Mouse (Mus musculus) forebrain, embryonic 11.5 days (tissue): ENCODE data around the gene Mthfd1l. TPM values are rescaled to one million over a fixed set of nuclear protein-coding genes. Genes with fewer than 3 reads are reported as not detected.
"Not testable (repeated sequence)": the region's sequence is repeated elsewhere in the genome, so short reads cannot be mapped to it uniquely, and the experiment has no call there.

Experiments used
- ATAC-seq: fragments of 200-750 bp; cut with Nextera tagmentation; replicated peaks from 2 replicates; pipeline ENCODE4 v1.8.0; 2017; ENCODE audit warnings: moderate TSS enrichment; ENCODE audit not compliant: low FRiP score
- DNase-seq: peaks from one replicate; pipeline ENCODE4 v3.0.0-alpha.2; 2017; ENCODE audit warnings: low spot score
- H3K27ac ChIP-seq: fragments of 300-500 bp; sonication (generic); 2 replicates; pipeline ENCODE4 v1.5.1; 2014; ENCODE audit warnings: low read depth, low read length
- H3K27me3 ChIP-seq: fragments of 300-500 bp; sonication (generic); 2 replicates; pipeline ENCODE4 v1.6.1; 2014; ENCODE audit warnings: mild to moderate bottlenecking, low read length, mixed read lengths; ENCODE audit not compliant: control insufficient read depth, insufficient read depth
- H3K36me3 ChIP-seq: fragments of 300-500 bp; sonication (generic); 2 replicates; pipeline ENCODE4 v1.6.1; 2014; ENCODE audit warnings: mild to moderate bottlenecking, low read length, moderate library complexity, mixed read lengths; ENCODE audit not compliant: control insufficient read depth, insufficient read depth
- H3K4me1 ChIP-seq: fragments of 300-500 bp; sonication (generic); replicated peaks from 2 replicates; pipeline ENCODE4 v1.6.1; 2014; ENCODE audit warnings: low read length, mixed read lengths; ENCODE audit not compliant: control insufficient read depth, insufficient read depth
- H3K4me2 ChIP-seq: fragments of 300-500 bp; sonication (generic); 2 replicates; pipeline ENCODE4 v1.6.1; 2014; ENCODE audit warnings: low read depth, mild to moderate bottlenecking, low read length, moderate library complexity, mixed read lengths; ENCODE audit not compliant: severe bottlenecking
- H3K4me3 ChIP-seq: fragments of 300-500 bp; sonication (generic); 2 replicates; pipeline ENCODE4 v1.5.1; 2014; ENCODE audit warnings: low read depth, low read length
- H3K9ac ChIP-seq: fragments of 300-500 bp; sonication (generic); 2 replicates; pipeline ENCODE4 v1.6.1; 2014; ENCODE audit warnings: low read length
- H3K9me3 ChIP-seq: fragments of 300-500 bp; sonication (generic); 2 replicates; pipeline ENCODE4 v1.6.1; 2016; ENCODE audit warnings: low read length, mixed read lengths; ENCODE audit not compliant: control insufficient read depth
- WGBS: fragments of 180-500 bp; shearing (Covaris S2); extraction: QIAGEN DNeasy Blood & Tissue Kit; methylation state at CpG from one replicate; pipeline ENCODE4 v1.1.7; 2014; 5-methylcytosine and 5-hydroxymethylcytosine counted together
- polyA plus RNA-seq: library from polyadenylated mRNA; unstranded; fragments of >200 nt; fragmentation: Nextera tagmentation; extraction: Ambion mirVana; gene quantifications from 2 replicates; pipeline ENCODE4 v1.2.1, GENCODE M21; 2014

Mthfd1l gene
- polyA plus RNA-seq, 1 experiment from 2014 or later: 16.6 TPM

DNA sequence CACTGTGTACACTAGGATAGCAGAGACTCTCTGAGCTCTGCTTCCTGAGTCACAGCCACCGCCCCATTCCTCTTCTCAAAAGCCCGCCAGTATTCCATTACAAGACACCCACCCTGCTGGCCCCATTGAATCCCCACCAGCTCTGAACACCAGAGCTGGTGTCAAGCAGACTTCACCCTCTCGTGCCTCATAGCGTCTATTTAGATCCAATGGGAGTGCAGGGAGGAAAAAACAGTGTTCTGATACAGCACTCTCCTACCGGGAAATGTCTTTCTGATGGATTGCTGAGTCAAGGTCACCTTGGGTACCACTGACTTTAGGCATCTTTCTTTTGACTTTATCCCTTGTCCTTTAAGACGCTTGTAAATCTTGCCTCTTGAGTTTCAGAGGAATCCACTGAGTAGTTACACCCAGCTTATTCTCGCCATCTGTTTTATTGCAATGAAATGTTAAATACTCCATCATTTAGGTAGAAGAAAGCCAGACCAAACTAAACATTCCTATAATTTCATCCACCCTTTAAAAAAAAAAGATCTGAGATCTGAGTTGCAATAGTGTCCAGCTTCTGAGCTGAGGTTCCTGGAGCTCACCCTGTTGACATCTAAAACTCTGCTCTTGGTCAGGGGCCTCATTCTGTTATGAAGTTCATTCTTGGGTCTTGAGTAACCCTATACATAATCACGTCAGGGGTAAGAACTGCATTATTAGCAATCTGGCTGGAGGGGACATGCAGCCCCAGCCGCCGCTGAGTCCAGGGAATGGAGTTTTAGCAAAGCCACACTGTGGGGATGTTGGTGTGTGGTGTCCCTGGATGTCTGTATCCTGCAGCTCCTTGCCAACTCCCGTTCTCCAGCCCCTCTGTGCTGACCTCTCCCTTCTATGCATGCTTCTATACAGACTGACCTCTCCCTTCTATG lies 88.4 kb downstream of the Mthfd1l start:
- no peak for ATAC-seq
- no peaks in the 10 kb centered on the region for H3K4me1 ChIP-seq
- no peak for DNase-seq
- no peaks in the 10 kb centered on the region for H3K36me3 ChIP-seq
- 86% methylated on average over 11 of the region's 11 CpGs for WGBS
- no peaks in the 10 kb centered on the region for H3K9me3 ChIP-seq
- H3K4me3 ChIP-seq: no peak overlapping the region
- H3K9ac ChIP-seq: no peak overlapping the region
- no peak overlapping the region for H3K4me2 ChIP-seq
- no peaks in the 10 kb centered on the region for H3K27me3 ChIP-seq
- no peak overlapping the region for H3K27ac ChIP-seq

DNA sequence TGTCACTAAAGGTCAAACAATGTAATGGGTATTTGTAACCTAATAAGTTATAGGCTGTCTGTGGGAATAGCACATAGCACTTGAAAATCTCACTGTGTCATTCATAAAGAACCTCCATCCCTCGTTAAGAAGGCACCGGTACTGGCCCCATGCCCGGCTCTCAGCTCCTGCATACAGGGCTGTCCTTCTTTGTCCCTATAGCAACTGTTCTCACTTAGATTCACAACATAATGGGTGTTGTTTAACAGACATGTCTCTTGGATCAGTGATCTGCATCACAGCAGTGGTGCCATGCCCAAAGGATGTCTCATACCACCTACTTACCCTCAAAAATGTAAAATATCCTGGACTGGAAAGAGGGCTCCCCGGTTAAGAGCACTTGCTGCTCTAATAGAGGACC lies 90.6 kb downstream of the Mthfd1l start:
- H3K36me3 ChIP-seq: no peaks in the 10 kb centered on the region
- no peak overlapping the region for H3K9ac ChIP-seq
- H3K9me3 ChIP-seq: no peaks in the 10 kb centered on the region
- no peak overlapping the region for H3K27ac ChIP-seq
- H3K27me3 ChIP-seq: no peaks in the 10 kb centered on the region
- H3K4me3 ChIP-seq: no peak overlapping the region
- ATAC-seq (no peak), DNase-seq (no peak)
- H3K4me2 ChIP-seq: no peak overlapping the region
- no peaks in the 10 kb centered on the region for H3K4me1 ChIP-seq
- WGBS: 80% methylated on average over 4 of the region's 4 CpGs

DNA sequence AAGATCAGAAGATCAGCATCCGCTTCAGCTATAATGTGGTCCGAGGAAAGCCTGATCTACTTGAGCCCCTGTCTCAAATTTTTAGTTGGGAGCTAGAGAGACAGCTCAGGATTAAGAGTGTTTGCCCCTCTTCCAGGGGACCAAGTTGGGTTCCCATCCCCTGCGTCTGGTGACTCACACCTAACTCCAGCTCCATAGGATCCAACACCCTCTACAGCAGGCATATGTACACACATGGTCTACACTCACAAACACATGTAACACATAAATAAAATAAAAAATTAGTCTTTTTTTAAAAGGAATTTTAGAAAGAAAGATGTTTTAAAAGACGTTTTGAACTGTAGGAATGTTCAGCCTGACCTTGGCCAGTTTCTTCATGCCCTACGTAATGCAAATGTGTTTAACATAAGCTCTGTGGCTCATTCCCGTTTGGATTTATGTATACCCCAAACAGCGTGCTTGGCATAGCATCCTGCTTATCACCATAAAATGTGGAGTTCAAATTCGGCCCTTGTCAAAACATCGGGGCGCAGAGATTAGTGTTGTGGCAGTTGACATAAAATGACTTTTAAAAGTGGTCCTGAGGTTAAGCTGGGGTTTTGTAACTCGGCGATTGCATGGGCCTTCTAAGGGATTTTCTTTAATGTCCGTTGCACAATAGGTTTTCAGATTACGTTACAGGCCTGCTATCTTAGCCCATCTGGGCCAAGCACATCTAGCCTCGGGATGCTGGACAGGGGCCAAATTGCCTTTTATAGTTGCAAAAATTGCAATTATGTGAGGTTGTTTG lies 92.6 kb downstream of the Mthfd1l start:
- 88% methylated on average over 15 of the region's 15 CpGs for WGBS
- ATAC-seq (no peak), DNase-seq (no peak)
- Histone ChIP-seq H3K36me3 (no peaks in the 10 kb centered on the region), H3K9me3 (no peaks in the 10 kb centered on the region), H3K9ac (no peak overlapping the region), H3K27me3 (no peaks in the 10 kb centered on the region), H3K4me3 (no peak overlapping the region), H3K4me1 (no peaks in the 10 kb centered on the region), H3K27ac (no peak overlapping the region), H3K4me2 (no peak overlapping the region)

- 84% methylated on average over 7 of the region's 7 CpGs for WGBS
- Histone ChIP-seq H3K36me3 (no peaks in the 10 kb centered on the region), H3K9me3 (no peaks in the 10 kb centered on the region), H3K27me3 (no peaks in the 10 kb centered on the region), H3K4me1 (no peaks in the 10 kb centered on the region), H3K9ac (no peak overlapping the region), H3K4me3 (no peak overlapping the region), H3K27ac (no peak overlapping the region), H3K4me2 (no peak overlapping the region)
- ATAC-seq: no peak
- no peak for DNase-seq
These were observed 96.4 kb downstream of the Mthfd1l start for GRCm38 (mm10) chr10:4069258-4069826.

- no peaks in the 10 kb centered on the region for H3K27me3 ChIP-seq
- H3K4me3 ChIP-seq: no peak overlapping the region
- ATAC-seq: no peak
- H3K9me3 ChIP-seq: no peaks in the 10 kb centered on the region
- H3K4me1 ChIP-seq: no peaks in the 10 kb centered on the region
- no peak overlapping the region for H3K4me2 ChIP-seq
- H3K27ac ChIP-seq: no peak overlapping the region
- H3K9ac ChIP-seq: no peak overlapping the region
- WGBS: 92% methylated on average over 7 of the region's 7 CpGs
- no peak for DNase-seq
- H3K36me3 ChIP-seq: no peaks in the 10 kb centered on the region
These were observed 97.1 kb downstream of the Mthfd1l start for GRCm38 (mm10) chr10:4070061-4070460.

GRCm38 (mm10) chr10:4071069-4071844 lies 98.3 kb downstream of the Mthfd1l start:
- DNase-seq: no peak
- no peak for ATAC-seq
- Histone ChIP-seq H3K4me3 (no peak overlapping the region), H3K9ac (no peak overlapping the region), H3K4me1 (no peaks in the 10 kb centered on the region), H3K4me2 (no peak overlapping the region), H3K9me3 (no peaks in the 10 kb centered on the region), H3K27me3 (no peaks in the 10 kb centered on the region), H3K27ac (no peak overlapping the region), H3K36me3 (no peaks in the 10 kb centered on the region)
- 94% methylated on average over 8 of the region's 8 CpGs for WGBS

GRCm38 (mm10) chr10:4071845-4072345 lies 99.0 kb downstream of the Mthfd1l start:
- Histone ChIP-seq H3K9me3 (no peaks in the 10 kb centered on the region), H3K27ac (no peak overlapping the region), H3K4me1 (no peaks in the 10 kb centered on the region), H3K27me3 (no peaks in the 10 kb centered on the region), H3K4me2 (no peak overlapping the region), H3K36me3 (no peaks in the 10 kb centered on the region), H3K4me3 (no peak overlapping the region), H3K9ac (no peak overlapping the region)
- ATAC-seq (no peak), DNase-seq (no peak)
- 79% methylated on average over 6 of the region's 6 CpGs for WGBS

DNA sequence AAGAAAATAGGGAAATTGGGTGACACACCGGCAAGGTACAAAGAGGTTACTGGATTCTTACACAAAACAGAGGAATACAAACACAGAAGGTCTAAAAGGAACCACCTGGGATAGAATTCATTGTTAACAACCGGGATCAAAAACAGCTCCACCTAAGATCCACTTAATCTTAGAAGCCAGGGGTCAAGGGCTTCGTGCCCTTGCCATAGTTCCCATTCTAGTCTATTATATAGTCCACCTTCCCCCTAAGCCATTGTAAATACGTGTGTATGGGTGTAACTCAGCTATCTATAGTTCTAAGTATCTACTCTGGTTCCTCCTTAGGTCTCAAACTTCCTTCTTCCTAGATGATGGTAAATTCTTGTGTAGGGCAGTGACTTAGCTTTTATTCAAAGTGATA lies 99.6 kb downstream of the Mthfd1l start:
- H3K4me3 ChIP-seq, H3K4me2 ChIP-seq: not testable (repeated sequence)
- 92% methylated on average over 4 of the region's 4 CpGs for WGBS

More for the DNA sequence above, 99.6 kb downstream of the Mthfd1l start:
- DNase-seq, H3K27me3 ChIP-seq, H3K4me1 ChIP-seq, H3K36me3 ChIP-seq, H3K27ac ChIP-seq, H3K9ac ChIP-seq, H3K9me3 ChIP-seq, ATAC-seq: not testable (repeated sequence)
